Mouse (Mus musculus): ENCODE data around the gene Igfbp4. TPM values are rescaled to one million over a fixed set of nuclear protein-coding genes. Genes with fewer than 3 reads are reported as not detected.

Igfbp4 gene
- polyA plus RNA-seq, 1 experiment from 2014 or later: 437 TPM

DNA sequence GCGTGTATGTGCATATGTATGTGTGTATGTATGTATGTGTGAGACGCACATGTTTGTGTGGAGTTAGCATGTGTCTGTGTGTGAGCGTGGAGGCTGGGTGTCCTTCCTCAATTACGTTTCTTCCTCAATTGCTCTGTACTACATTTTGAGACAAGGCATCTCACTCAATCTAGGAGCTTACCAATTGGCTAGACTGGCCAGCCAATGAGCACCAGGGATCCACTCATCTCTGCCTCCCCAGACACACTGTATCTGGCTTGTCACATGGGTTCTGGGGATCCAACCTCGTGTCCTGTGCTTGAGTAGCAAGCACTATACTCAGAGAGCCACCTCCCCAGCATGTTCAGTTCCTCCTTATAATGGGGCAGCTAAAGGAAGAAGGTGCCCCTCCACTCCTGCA is 27.4 kb downstream of the Igfbp4 start:
- Histone ChIP-seq H3K4me1 (replicated peaks) (peaks cover 58% of the 10 kb centered on the region), H3K36me3 (no peaks in the 10 kb centered on the region), H3K27ac (no peak overlapping the region), H3K27me3 (ENCODE audit: insufficient read depth, poor library complexity, severe bottlenecking) (no peaks in the 10 kb centered on the region), H3K4me3 (no peak overlapping the region), H3K9me3 (no peaks in the 10 kb centered on the region)
- DNase-seq (ENCODE audit: low spot score): no peak
- 85% methylated on average over 5 of the region's 5 CpGs for WGBS

DNA sequence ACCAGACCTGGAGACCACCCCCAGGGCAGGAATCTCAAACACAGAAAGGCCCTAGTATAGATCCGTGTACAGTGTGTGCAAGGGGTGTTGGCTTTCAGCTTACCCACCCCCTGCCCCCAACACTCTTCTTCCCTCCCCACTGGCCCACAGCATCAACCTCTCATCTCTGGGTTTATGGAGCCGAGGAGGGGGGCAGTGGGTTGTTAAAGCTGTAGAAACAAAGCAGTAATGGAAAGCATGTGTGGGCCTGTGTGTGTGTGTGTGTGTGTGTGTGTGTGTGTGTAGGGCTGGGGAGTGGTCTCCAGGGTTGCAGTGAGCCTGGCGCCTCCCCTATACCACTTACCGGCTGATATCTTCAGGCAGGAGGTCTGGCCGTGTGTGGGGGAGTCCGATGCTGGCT is 30.8 kb downstream of the Igfbp4 start:
- Histone ChIP-seq H3K9me3 (no peaks in the 10 kb centered on the region), H3K36me3 (no peaks in the 10 kb centered on the region), H3K27me3 (ENCODE audit: insufficient read depth, poor library complexity, severe bottlenecking) (no peaks in the 10 kb centered on the region), H3K4me3 (peak overlapping the region; percentile 16; the same call in 1 of the 2 replicates), H3K4me1 (replicated peaks) (peaks cover 66% of the 10 kb centered on the region), H3K27ac (peak overlapping the region; percentile 81)
- WGBS: 10% methylated on average over 6 of the region's 6 CpGs
- peak; percentile 82 for DNase-seq (ENCODE audit: low spot score)

DNA sequence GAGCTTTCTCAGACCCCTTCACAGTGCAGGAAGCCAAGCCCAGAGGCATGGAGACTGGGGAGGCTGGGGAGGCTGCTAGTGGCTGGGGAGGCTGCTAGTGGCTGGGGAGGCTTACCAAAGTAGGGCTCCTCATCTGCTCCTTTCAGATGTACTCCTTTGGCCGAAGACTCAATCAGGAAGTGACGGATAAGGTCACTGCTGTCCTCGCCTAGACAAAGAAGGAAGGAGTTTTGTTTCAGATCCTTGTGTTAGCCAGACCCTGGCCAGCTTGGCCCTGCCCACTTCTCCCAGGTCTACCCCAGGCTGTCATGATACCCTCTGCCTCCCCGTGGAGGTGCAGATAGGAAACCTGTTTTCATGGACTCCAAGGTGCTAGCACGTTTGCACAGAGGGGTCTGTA is 32.7 kb downstream of the Igfbp4 start:
- H3K27ac ChIP-seq: peak overlapping the region; percentile 73
- peaks cover 73% of the 10 kb centered on the region for H3K4me1 ChIP-seq (replicated peaks)
- 61% methylated on average over 5 of the region's 5 CpGs for WGBS

DNA sequence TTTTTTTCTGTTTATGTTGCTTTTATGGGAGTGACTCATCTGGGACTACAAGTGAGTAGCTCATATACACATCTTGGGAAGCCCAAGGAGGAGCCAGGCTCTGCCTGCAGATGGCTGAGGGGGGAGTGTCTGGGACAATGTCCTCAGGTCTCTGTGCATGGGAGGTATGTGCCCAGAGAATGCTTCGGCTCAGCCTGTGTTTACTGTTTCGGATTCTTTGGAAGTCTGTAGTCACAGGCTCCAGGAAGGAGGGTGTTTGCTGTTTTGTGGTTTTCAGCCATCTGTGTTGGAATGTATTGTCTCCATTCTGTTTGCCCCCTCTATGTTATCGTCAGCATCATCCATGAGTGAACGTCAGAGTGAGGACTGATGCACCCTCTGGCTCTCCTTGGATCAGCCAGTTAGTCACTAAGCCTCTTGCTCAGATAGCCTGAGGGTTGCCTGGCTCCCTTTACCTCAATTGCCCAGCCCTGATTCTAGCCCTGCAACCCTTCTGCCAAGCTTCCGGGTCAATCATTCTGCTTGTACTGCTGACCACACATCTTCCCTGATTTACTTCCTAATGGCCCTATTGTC is 35.8 kb downstream of the Igfbp4 start:
- Histone ChIP-seq H3K27me3 (ENCODE audit: insufficient read depth, poor library complexity, severe bottlenecking) (no peaks in the 10 kb centered on the region), H3K4me3 (no peak overlapping the region), H3K4me1 (replicated peaks) (peaks cover 66% of the 10 kb centered on the region), H3K36me3 (no peaks in the 10 kb centered on the region), H3K27ac (no peak overlapping the region), H3K9me3 (no peaks in the 10 kb centered on the region)
- WGBS: 79% methylated on average over 5 of the region's 5 CpGs
- DNase-seq (ENCODE audit: low spot score): no peak

More for the DNA sequence above, 32.7 kb downstream of the Igfbp4 start:
- no peak for DNase-seq (ENCODE audit: low spot score)
- no peak overlapping the region for H3K4me3 ChIP-seq
- H3K27me3 ChIP-seq (ENCODE audit: insufficient read depth, poor library complexity, severe bottlenecking): no peaks in the 10 kb centered on the region
- no peaks in the 10 kb centered on the region for H3K36me3 ChIP-seq
- H3K9me3 ChIP-seq: no peaks in the 10 kb centered on the region

DNA sequence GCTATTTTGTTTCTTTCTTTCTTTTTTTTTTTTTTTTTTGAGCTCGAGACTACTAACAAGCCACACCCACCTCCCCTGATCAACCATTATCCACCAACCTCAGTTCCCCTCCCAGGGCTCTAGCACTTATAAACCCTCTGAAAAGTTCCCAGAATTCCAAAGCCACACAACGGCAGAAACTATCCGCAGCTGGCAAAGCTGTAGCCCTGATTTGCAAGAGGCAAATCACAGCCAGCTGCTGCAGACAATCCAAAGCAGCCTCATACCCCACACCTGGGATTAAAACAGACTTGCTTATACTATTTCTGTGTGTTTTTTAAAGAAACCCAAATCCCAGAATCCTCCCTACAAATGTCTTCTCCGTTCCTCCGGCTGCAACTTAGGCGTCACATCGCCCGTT is 36.8 kb downstream of the Igfbp4 start:
- no peak for DNase-seq (ENCODE audit: low spot score)
- no peak overlapping the region for H3K27ac ChIP-seq
- WGBS: 86% methylated on average over 8 of the region's 8 CpGs
- no peaks in the 10 kb centered on the region for H3K27me3 ChIP-seq (ENCODE audit: insufficient read depth, poor library complexity, severe bottlenecking)
- no peak overlapping the region for H3K4me3 ChIP-seq
- H3K9me3 ChIP-seq: no peaks in the 10 kb centered on the region
- H3K4me1 ChIP-seq (replicated peaks): peaks cover 63% of the 10 kb centered on the region
- H3K36me3 ChIP-seq: no peaks in the 10 kb centered on the region

DNA sequence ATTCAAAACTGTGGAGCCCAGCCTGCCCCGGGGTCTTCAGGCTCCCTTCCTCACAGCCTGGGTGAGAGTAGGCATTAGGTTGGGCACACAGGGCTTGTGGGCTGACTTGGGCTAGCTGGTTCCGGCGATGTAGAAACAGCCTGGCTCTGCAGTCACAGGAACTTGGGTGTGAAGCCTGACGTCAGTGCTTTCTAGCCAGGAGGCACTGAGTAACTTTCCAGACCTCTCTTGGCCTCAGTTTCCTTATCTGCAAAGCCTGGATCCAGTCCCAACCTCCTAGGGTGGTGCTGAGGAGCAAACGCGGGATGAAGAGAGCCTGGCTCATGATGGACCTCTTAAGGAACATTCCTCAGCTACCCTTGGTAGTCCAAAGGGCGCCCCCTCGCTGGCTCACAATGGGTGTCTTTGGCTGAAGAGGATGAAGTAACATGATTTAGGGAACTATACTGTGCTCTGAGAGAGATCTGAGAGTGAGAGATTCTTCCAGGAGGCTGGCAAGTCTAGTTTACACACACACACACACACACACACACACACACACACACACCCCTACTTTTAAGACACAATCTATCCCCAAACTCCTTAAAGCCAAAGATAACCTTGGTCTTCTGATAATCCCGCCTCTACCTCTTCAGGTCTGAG is 40.0 kb downstream of the Igfbp4 start:
- no peak for DNase-seq (ENCODE audit: low spot score)
- H3K9me3 ChIP-seq: no peaks in the 10 kb centered on the region
- H3K27me3 ChIP-seq (ENCODE audit: insufficient read depth, poor library complexity, severe bottlenecking): no peaks in the 10 kb centered on the region
- no peak overlapping the region for H3K4me3 ChIP-seq
- H3K36me3 ChIP-seq: no peaks in the 10 kb centered on the region
- 89% methylated on average over 9 of the region's 9 CpGs for WGBS
- no peak overlapping the region for H3K27ac ChIP-seq
- H3K4me1 ChIP-seq (replicated peaks): peaks cover 47% of the 10 kb centered on the region

DNA sequence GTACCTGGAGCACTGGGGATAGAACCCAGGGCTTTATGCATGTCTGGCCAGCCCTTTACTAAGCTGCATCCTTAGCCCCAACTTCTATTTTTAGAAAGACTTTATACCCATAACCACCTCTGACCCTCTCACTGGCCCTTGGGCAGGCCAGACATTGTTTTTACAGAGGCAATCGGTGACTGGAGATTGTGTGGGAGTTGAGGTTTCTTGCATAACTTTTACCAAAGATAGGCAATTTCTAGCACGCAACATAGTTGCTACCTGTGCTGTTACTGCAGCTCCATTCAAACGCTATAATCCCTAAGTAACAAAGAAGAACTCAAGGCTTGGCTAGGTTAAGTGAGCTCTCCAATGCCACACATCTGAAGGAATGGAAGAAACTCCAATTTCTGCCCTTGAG is 40.5 kb downstream of the Igfbp4 start:
- H3K27ac ChIP-seq: 0 out of 2 replicates have a peak overlapping the region, but pooled peaks have one; percentile 78
- WGBS: 58% methylated on average over 3 of the region's 3 CpGs
- H3K36me3 ChIP-seq: no peaks in the 10 kb centered on the region
- DNase-seq (ENCODE audit: low spot score): no peak
- H3K27me3 ChIP-seq (ENCODE audit: insufficient read depth, poor library complexity, severe bottlenecking): no peaks in the 10 kb centered on the region
- H3K9me3 ChIP-seq: no peaks in the 10 kb centered on the region
- no peak overlapping the region for H3K4me3 ChIP-seq
- H3K4me1 ChIP-seq (replicated peaks): peaks cover 47% of the 10 kb centered on the region

DNA sequence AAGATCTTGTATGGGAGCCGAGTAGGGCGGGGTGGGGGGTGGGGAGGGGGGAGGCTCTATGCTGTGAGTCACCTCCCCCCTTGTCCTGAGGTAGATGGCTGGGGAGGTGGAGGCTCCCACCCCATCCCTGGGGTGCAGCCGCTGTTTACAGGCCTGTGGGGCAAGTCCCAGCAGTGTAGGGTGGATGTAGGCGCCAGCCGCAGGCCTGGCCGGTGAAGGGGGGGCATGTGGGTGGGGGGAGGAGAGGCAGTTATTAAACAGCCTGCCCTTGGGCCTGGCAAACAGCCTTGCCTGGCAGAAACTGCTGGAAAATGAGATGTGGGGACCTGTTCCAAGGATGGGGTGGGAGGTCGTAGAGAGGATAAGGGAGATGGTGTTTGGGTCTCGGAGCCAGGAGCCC is 41.1 kb downstream of the Igfbp4 start:
- Histone ChIP-seq H3K36me3 (no peaks in the 10 kb centered on the region), H3K9me3 (no peaks in the 10 kb centered on the region), H3K4me3 (no peak overlapping the region), H3K27me3 (ENCODE audit: insufficient read depth, poor library complexity, severe bottlenecking) (no peaks in the 10 kb centered on the region), H3K27ac (peak overlapping the region; percentile 78), H3K4me1 (replicated peaks) (peaks cover 47% of the 10 kb centered on the region)
- DNase-seq (ENCODE audit: low spot score): no peak
- 78% methylated on average over 8 of the region's 8 CpGs for WGBS

DNA sequence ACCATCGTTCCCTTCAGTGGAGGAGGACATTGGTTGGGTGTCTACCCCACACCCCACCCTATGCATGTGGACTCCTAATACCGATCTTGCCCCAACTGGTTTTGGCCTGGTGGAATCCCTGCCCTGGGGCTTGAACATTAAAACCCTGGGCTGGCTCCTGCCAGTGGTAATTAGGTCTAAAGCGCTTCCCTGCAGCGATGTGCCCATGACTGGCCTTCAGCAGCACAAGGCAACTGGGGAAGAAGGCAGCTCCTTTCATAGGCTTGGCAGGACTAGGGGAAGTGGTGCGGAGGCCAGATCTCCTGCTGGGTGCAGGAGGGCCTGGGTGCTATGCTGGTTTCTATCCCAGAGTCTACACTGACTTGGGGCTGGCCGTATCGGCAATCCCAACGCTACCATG is 42.5 kb downstream of the Igfbp4 start:
- Histone ChIP-seq H3K4me1 (replicated peaks) (peaks cover 51% of the 10 kb centered on the region), H3K9me3 (no peaks in the 10 kb centered on the region), H3K27ac (0 out of 2 replicates have a peak overlapping the region, but pooled peaks have one; percentile 12), H3K36me3 (no peaks in the 10 kb centered on the region), H3K27me3 (ENCODE audit: insufficient read depth, poor library complexity, severe bottlenecking) (no peaks in the 10 kb centered on the region), H3K4me3 (no peak overlapping the region)
- WGBS: 95% methylated on average over 8 of the region's 8 CpGs
- no peak for DNase-seq (ENCODE audit: low spot score)

DNA sequence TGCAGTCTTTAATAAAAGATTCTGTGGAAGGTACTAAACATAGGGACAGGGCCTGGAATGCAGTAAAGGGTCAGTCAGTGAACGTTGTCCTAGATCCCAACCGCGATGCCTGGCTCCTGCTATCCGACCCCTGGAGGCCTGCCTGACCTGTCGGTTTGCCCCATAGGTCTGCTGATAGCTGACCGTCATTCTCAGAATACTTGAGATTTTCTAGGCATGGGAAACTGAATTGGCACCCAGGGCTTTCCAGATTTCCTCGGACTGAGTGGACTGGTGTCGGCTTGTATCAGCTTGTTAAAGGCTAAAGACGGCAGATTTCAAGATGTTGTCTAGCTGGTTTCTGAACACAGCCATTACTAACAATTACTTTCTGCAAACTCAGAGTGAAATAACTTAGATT is 43.3 kb downstream of the Igfbp4 start:
- Histone ChIP-seq H3K4me1 (replicated peaks) (peaks cover 43% of the 10 kb centered on the region), H3K4me3 (no peak overlapping the region), H3K36me3 (no peaks in the 10 kb centered on the region), H3K27ac (no peak overlapping the region), H3K9me3 (no peaks in the 10 kb centered on the region), H3K27me3 (ENCODE audit: insufficient read depth, poor library complexity, severe bottlenecking) (no peaks in the 10 kb centered on the region)
- DNase-seq (ENCODE audit: low spot score): no peak
- WGBS: 71% methylated on average over 9 of the region's 9 CpGs

DNA sequence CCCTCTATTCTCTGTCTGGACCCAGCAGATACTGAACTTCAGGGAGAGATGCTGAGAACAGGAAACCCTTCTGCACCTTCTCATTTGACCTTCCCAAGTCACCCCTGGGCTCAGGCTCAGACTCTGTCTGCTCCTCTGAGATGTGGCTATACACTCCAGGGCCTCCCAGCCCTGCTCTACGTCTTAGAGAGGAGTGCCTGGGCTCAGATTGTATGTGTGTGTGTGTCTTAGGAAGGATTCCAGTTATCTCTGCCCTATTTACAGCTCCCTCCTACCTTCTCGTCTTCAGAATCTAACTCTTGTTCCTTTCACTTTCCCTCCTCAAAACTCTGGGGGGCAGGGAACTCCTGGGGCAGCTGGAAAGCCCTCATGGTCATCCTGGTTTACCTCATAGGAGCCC is 47.4 kb downstream of the Igfbp4 start:
- Histone ChIP-seq H3K36me3 (no peaks in the 10 kb centered on the region), H3K9me3 (no peaks in the 10 kb centered on the region), H3K4me1 (replicated peaks) (peaks cover 20% of the 10 kb centered on the region; the same call in 1 of the 2 replicates), H3K27ac (no peak overlapping the region), H3K4me3 (no peak overlapping the region), H3K27me3 (ENCODE audit: insufficient read depth, poor library complexity, severe bottlenecking) (no peaks in the 10 kb centered on the region)
- no peak for DNase-seq (ENCODE audit: low spot score)
- WGBS: 60% methylated on average over 2 of the region's 2 CpGs

DNA sequence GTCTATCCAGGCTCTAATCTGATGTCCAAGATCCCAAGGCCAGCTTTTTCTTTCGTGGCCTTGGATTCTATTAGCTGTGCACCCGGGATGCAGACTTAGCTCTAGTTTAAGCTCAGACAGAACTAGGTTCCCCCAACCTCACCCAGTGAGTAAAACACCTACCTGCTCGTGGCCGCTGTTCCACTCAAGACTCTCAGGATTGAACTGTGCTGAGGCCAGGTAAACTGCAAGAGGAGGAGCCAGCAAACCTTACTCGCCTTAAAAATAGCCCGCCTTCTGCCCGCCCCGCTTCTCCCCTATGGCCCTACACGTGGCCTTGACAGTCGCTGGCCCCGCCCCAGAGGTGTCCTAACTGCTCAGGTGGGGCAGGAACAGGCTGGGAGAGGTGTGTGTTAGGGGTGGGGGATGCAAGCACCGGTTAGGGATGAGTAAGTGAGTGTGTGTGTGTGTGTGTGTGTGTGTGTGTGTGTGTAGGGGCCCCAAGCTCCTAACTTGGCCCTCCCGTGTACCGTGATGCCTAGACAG is 48.1 kb downstream of the Igfbp4 start, which contains the start of gene Tns4:
Tns4 (minus strand) TSS at position 230 of the 525 bp plus-strand sequence.
- 58% methylated on average over 14 of the region's 14 CpGs for WGBS
- no peaks in the 10 kb centered on the region for H3K9me3 ChIP-seq
- no peak within 1 kb of the TSS for H3K4me3 ChIP-seq
- peaks cover 14% of the 10 kb centered on the region; the same call in 1 of the 2 replicates for H3K4me1 ChIP-seq (replicated peaks)
- DNase-seq (ENCODE audit: low spot score): no peak
- H3K27ac ChIP-seq: no peak within 1 kb of the TSS
- no peaks in the 10 kb centered on the region for H3K36me3 ChIP-seq
- H3K27me3 ChIP-seq (ENCODE audit: insufficient read depth, poor library complexity, severe bottlenecking): no peaks in the 10 kb centered on the region

DNA sequence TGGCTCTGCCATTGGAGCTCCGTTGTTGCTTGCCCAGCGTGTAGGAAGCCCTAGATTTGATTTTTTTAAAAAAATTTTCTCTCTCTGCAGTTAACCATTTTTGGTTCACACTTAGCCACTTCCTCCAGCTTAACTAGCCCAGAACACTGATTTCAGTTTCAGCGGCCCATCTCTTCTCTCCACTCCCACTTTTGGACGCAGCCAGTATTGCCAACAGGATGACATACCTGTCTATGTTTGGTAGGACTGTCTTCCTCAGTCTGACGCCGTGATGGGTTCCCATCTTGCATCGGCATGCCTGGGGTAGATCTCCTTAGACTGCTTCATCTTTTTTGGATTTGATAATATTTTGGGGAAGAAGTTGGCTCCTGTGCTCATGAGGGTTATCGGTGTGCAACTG is 49.3 kb downstream of the Igfbp4 start:
- no peak overlapping the region for H3K27ac ChIP-seq
- H3K36me3 ChIP-seq: no peaks in the 10 kb centered on the region
- WGBS: 94% methylated on average over 8 of the region's 8 CpGs
- no peaks in the 10 kb centered on the region for H3K27me3 ChIP-seq (ENCODE audit: insufficient read depth, poor library complexity, severe bottlenecking)
- peaks cover 15% of the 10 kb centered on the region; the same call in 1 of the 2 replicates for H3K4me1 ChIP-seq (replicated peaks)
- H3K9me3 ChIP-seq: no peaks in the 10 kb centered on the region
- no peak for DNase-seq (ENCODE audit: low spot score)
- H3K4me3 ChIP-seq: no peak overlapping the region
